Mouse (Mus musculus): ENCODE data around the gene Cdyl. TPM values are rescaled to one million over a fixed set of nuclear protein-coding genes. Genes with fewer than 3 reads are reported as not detected.

The Cdyl gene
- polyA plus RNA-seq, 1 experiment = 2.3 TPM

DNA sequence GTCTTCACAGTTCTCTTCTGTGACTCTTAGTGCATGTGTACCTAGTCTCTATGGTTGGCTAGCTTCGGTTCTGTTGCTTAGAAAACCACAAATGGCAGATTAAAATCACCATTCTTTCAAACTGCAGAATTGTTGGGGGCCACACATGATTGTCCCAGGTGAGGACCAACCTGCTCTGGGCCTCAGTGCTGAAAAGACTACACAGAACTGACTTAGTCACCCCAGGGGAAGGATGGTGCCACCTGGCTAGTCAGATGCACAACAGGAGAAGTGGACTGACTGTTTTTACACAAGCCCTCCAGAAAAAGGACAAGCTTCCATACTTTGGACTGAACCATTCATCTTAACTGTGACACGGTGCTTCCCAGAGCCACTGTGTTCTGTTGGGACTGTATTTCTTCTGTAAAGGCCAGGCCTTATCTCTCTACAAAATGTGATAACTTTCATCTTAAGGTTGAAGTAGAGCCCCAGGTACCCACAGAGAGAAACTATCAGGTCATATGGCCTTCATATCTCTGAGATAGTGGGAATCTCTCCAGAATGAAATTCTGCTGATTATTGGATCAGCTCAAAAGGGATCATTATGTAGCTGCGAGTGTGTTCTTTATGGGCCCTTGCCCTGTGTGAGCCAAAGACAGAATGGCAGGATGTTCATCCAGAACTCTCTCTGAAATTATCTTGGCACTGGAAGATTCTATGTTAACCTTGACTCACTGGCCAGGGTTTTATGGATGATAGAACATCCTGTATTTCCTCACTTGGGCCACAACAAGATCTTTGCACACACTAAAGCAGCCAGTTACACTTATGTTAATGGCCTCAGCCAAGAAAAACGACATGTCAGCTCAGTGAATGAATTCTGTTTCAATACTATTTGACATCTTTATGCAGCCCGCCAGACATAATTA lies 149.9 kb downstream of the Cdyl start:
- peaks cover 35% of the 10 kb centered on the region for H3K36me3 ChIP-seq (ENCODE audit: control insufficient read depth)
- TF ChIP-seq GATA1 (IDR thresholded peaks at IDR 0.05; ENCODE audit: low read length) = no peak
- TF ChIP-seq TAL1 (IDR thresholded peaks at IDR 0.05; ENCODE audit: low read length) = no peak
- peaks cover 77% of the 10 kb centered on the region for H3K4me1 ChIP-seq (ENCODE audit: control insufficient read depth)
- no peaks in the 10 kb centered on the region for H3K27me3 ChIP-seq (ENCODE audit: control insufficient read depth)
- no peak overlapping the region for H3K4me3 ChIP-seq (replicated peaks)
- no peaks in the 10 kb centered on the region for H3K9me3 ChIP-seq (ENCODE audit: control insufficient read depth, low read length)

DNA sequence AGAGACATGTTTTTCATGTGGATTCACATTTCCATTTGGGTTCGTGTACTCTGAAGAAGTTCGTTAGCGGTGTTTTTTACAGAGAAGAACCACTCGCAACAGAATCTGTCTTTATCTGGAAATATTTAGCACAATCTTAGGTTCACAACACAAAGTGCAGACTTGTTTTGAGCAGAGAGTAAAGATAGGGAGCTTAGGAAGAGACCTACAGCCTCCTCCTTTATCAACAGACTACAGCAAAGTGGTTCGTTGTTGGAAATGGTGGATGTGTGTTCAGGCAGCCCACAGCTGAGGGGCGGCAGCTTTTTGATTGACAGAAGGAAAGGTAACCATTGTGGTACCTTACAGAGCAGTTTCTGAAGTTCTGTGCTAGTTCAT lies 150.5 kb downstream of the Cdyl start:
- Histone ChIP-seq H3K27me3 (ENCODE audit: control insufficient read depth) (no peaks in the 10 kb centered on the region), H3K4me1 (ENCODE audit: control insufficient read depth) (peaks cover 77% of the 10 kb centered on the region), H3K4me3 (replicated peaks) (no peak overlapping the region), H3K9me3 (ENCODE audit: control insufficient read depth, low read length) (no peaks in the 10 kb centered on the region), H3K36me3 (ENCODE audit: control insufficient read depth) (peaks cover 35% of the 10 kb centered on the region)
- no peak for TF ChIP-seq TAL1 (IDR thresholded peaks at IDR 0.05; ENCODE audit: low read length)
- no peak for TF ChIP-seq GATA1 (IDR thresholded peaks at IDR 0.05; ENCODE audit: low read length)

DNA sequence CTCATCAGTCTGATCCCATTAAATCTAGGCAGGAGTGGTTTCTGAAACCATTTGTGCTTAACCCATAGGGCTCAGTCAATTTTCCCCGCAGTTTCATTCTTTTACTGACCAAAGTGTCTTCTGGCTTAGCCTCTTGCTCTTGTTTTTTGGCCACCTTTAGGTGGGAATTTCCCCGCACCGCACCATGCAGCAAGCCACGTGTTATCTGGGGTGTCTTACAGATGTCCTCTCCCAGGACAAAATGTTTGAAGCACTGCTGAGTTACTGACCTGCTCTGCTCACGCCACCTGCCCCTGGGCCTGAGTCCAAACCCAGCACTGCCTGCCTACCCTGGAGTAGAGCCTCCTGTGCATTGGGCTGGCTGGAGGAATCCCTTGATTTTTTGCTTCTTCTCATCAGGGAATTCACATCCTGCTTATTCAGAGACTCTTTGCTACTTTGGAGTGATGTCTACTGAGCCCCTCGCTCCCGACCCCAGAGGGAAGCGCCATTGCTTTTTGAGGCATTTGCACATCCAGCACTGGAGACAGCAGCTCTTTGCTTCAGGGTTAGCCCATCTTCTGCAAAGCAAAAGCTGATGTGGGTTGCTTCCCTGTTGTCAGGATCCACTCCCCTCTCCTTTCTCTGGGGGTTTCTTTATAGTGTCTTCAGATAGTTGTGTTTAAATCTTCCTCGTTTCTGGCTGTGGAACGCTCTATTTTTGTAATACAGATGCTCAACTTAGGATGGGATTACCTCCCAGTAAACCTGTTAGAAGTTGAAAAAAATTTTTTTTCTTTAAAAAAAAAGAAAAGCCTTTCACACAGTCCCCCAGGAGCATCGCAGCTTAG lies 151.9 kb downstream of the Cdyl start:
- H3K4me1 ChIP-seq (ENCODE audit: control insufficient read depth) = peaks cover 69% of the 10 kb centered on the region
- TF ChIP-seq TAL1 (IDR thresholded peaks at IDR 0.05; ENCODE audit: low read length) = no peak
- TF ChIP-seq GATA1 (IDR thresholded peaks at IDR 0.05; ENCODE audit: low read length) = no peak
- no peaks in the 10 kb centered on the region for H3K9me3 ChIP-seq (ENCODE audit: control insufficient read depth, low read length)
- no peaks in the 10 kb centered on the region for H3K27me3 ChIP-seq (ENCODE audit: control insufficient read depth)
- H3K4me3 ChIP-seq (replicated peaks) = no peak overlapping the region
- peaks cover 39% of the 10 kb centered on the region for H3K36me3 ChIP-seq (ENCODE audit: control insufficient read depth)

DNA sequence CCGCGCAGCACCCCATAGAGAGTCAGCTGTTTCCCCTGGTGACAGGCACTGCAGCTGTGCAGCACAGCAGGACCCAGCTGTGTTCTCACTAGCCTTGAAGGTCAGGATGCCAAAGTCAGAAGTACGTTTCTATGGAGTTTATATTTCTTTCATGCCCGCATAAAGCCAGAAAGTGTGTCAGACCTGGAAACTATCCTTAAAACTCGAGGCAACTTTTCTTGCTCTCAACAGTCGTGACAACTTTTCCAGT lies 152.5 kb downstream of the Cdyl start:
- peaks cover 63% of the 10 kb centered on the region for H3K4me1 ChIP-seq (ENCODE audit: control insufficient read depth)
- TF ChIP-seq GATA1 (IDR thresholded peaks at IDR 0.05; ENCODE audit: low read length) (no peak), TAL1 (IDR thresholded peaks at IDR 0.05; ENCODE audit: low read length) (no peak)
- H3K9me3 ChIP-seq (ENCODE audit: control insufficient read depth, low read length) = no peaks in the 10 kb centered on the region
- no peak overlapping the region for H3K4me3 ChIP-seq (replicated peaks)
- no peaks in the 10 kb centered on the region for H3K27me3 ChIP-seq (ENCODE audit: control insufficient read depth)
- peaks cover 43% of the 10 kb centered on the region for H3K36me3 ChIP-seq (ENCODE audit: control insufficient read depth)

DNA sequence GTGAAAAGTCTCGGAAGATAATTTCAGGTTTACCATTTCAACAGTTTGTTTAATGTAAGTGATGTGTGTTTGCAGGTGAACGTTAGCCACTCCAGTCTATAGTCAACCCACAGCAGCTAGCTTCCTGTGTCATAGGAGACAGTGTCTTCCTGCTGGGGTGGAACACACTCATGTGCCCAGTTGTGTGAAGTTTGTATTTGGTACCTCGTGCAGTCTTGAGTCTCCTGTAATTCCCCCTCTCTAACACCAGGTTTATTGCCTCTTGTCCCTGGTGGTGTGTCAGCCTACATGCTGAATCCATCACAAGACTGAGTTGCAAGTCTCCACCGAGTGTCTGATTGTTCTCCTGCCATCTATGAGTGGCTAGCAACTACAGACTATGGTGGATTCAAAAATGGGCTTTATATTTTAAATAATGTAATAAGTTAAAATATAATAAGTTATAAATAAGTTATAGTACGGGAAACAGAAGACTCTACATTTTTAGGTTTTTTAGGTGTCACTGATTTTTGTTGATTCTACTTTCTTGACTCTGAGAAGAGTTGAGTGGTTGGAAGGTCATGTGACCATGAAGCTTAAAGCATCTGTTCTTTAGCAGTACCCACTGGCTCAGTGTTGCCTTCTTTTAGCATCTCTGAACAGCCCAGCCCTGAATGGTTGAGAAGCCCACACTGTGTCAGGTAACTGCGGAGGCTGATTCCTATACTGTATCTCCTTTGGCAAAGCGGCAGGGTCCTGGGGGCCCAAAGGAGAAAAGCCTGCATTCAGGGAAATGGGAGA lies 153.9 kb downstream of the Cdyl start:
- H3K4me3 ChIP-seq (replicated peaks) = no peak overlapping the region
- peaks cover 50% of the 10 kb centered on the region for H3K4me1 ChIP-seq (ENCODE audit: control insufficient read depth)
- TF ChIP-seq TAL1 (IDR thresholded peaks at IDR 0.05; ENCODE audit: low read length) = no peak
- TF ChIP-seq GATA1 (IDR thresholded peaks at IDR 0.05; ENCODE audit: low read length) = no peak
- no peaks in the 10 kb centered on the region for H3K27me3 ChIP-seq (ENCODE audit: control insufficient read depth)
- H3K36me3 ChIP-seq (ENCODE audit: control insufficient read depth) = peaks cover 54% of the 10 kb centered on the region
- no peaks in the 10 kb centered on the region for H3K9me3 ChIP-seq (ENCODE audit: control insufficient read depth, low read length)

DNA sequence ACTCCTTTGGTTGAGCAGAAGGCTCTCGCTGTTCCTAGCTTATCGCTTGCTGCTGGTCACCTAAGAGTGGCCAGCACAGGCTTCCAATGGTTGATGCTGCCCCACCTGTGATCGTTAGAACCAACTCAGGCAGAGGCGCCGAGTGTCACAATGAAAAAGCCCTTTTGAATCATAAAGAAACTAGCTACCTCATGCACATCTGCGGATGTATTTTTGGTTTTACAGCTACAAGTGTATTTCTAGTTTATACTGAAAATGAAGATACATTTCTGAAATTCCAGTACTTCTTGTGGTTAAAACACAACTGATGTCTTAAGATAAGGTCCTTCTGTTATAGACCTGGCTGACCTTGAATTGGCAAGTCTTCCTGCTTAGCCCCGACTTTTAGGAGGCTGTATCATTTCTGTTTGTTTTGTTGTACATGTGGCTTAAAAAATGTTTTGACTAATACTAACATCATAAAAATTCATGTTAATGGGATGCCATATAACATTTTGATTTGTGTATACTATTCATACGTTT lies 155.6 kb downstream of the Cdyl start:
- Histone ChIP-seq H3K4me3 (replicated peaks) (no peak overlapping the region), H3K36me3 (ENCODE audit: control insufficient read depth) (peaks cover 64% of the 10 kb centered on the region), H3K27me3 (ENCODE audit: control insufficient read depth) (no peaks in the 10 kb centered on the region), H3K4me1 (ENCODE audit: control insufficient read depth) (peaks cover 35% of the 10 kb centered on the region), H3K9me3 (ENCODE audit: control insufficient read depth, low read length) (no peaks in the 10 kb centered on the region)
- TF ChIP-seq GATA1 (IDR thresholded peaks at IDR 0.05; ENCODE audit: low read length) = no peak
- no peak for TF ChIP-seq TAL1 (IDR thresholded peaks at IDR 0.05; ENCODE audit: low read length)

DNA sequence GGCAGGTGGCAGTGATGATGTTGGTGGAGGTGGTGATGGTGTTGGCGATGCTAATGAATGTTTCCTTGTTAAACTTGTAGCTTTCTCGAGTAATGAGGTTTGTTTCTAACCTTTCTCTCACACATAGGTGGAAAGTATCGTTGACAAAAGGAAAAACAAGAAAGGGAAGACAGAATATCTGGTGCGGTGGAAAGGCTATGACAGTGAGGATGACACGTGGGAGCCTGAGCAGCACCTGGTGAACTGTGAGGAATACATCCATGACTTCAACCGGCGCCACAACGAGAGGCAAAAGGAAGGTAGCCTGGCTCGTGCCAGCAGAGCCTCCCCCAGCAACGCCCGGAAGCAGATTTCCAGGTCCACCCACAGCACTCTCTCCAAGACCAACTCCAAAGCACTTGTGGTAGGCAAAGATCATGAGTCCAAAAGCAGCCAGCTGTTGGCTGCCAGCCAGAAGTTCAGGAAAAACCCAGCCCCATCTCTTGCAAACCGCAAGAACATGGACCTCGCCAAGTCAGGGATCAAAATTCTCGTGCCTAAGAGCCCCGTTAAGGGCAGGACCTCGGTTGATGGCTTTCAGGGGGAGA lies 156.2 kb downstream of the Cdyl start:
- H3K9me3 ChIP-seq (ENCODE audit: control insufficient read depth, low read length) = no peaks in the 10 kb centered on the region
- peaks cover 70% of the 10 kb centered on the region for H3K36me3 ChIP-seq (ENCODE audit: control insufficient read depth)
- H3K4me3 ChIP-seq (replicated peaks) = no peak overlapping the region
- no peak for TF ChIP-seq TAL1 (IDR thresholded peaks at IDR 0.05; ENCODE audit: low read length)
- no peak for TF ChIP-seq GATA1 (IDR thresholded peaks at IDR 0.05; ENCODE audit: low read length)
- H3K27me3 ChIP-seq (ENCODE audit: control insufficient read depth) = no peaks in the 10 kb centered on the region
- peaks cover 29% of the 10 kb centered on the region for H3K4me1 ChIP-seq (ENCODE audit: control insufficient read depth)

DNA sequence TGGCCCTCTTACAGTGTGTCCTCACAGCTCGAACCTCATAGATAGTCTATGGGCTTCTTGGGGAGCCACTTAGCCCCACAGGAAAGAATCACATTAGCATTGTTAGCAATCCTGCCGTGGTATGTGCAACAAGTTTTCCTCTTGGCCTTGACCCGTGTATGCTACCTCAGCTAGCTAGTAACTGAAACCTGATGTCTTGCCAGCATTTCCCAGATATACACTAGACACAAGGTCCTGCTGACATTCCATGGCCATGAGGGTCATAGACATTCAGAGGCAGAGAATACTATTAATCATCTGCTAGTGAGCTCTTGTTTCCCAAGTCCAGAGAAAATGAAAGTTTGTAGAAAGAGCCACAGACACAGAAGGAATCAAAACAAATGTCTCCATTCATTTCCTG lies 158.0 kb downstream of the Cdyl start:
- H3K4me3 ChIP-seq (replicated peaks) = no peak overlapping the region
- H3K27me3 ChIP-seq (ENCODE audit: control insufficient read depth) = no peaks in the 10 kb centered on the region
- no peaks in the 10 kb centered on the region for H3K9me3 ChIP-seq (ENCODE audit: control insufficient read depth, low read length)
- H3K4me1 ChIP-seq (ENCODE audit: control insufficient read depth) = peaks cover 12% of the 10 kb centered on the region
- peaks cover 78% of the 10 kb centered on the region for H3K36me3 ChIP-seq (ENCODE audit: control insufficient read depth)
- TF ChIP-seq TAL1 (IDR thresholded peaks at IDR 0.05; ENCODE audit: low read length) = no peak
- TF ChIP-seq GATA1 (IDR thresholded peaks at IDR 0.05; ENCODE audit: low read length) = no peak

Data from erythroblast, embryonic 14.5 days (primary cell).